Mouse (Mus musculus) intestine, embryonic 15.5 days (tissue): Measurements from ENCODE around the gene Elovl6. TPM values are rescaled to one million over a fixed set of nuclear protein-coding genes. Genes with fewer than 3 reads are reported as not detected.

Experiments used
- ATAC-seq: fragments of 200-750 bp; cut with Nextera tagmentation; 2 replicates; pipeline ENCODE4 v1.8.0; 2017; ENCODE audit warnings: moderate TSS enrichment, moderate library complexity
- H3K27ac ChIP-seq: fragments of 300-500 bp; sonication (generic); 2 replicates; pipeline ENCODE4 v1.5.1; 2015; ENCODE audit warnings: mild to moderate bottlenecking, inconsistent platforms
- H3K27me3 ChIP-seq: fragments of 300-500 bp; sonication (generic); replicated peaks from 2 replicates; pipeline ENCODE4 v1.6.1; 2015; ENCODE audit warnings: inconsistent platforms
- H3K36me3 ChIP-seq: fragments of 300-500 bp; sonication (generic); 2 replicates; pipeline ENCODE4 v1.6.1; 2015; ENCODE audit warnings: inconsistent platforms
- H3K4me1 ChIP-seq: fragments of 300-500 bp; sonication (generic); replicated peaks from 2 replicates; pipeline ENCODE4 v1.6.1; 2015; ENCODE audit warnings: inconsistent platforms
- H3K4me2 ChIP-seq: fragments of 300-500 bp; sonication (generic); replicated peaks from 2 replicates; pipeline ENCODE4 v1.6.1; 2015; ENCODE audit warnings: mild to moderate bottlenecking, inconsistent platforms
- H3K4me3 ChIP-seq: fragments of 300-500 bp; sonication (generic); replicated peaks from 2 replicates; pipeline ENCODE4 v1.5.1; 2015; ENCODE audit warnings: inconsistent platforms
- H3K9ac ChIP-seq: fragments of 300-500 bp; sonication (generic); 2 replicates; pipeline ENCODE4 v1.6.1; 2015; ENCODE audit warnings: inconsistent platforms
- H3K9me3 ChIP-seq: fragments of 300-500 bp; sonication (generic); 2 replicates; pipeline ENCODE4 v1.6.1; 2016; ENCODE audit warnings: inconsistent platforms
- WGBS: fragments of 180-500 bp; shearing (Covaris S2); methylation state at CpG from one replicate; pipeline ENCODE4 v1.1.7; 2015; 5-methylcytosine and 5-hydroxymethylcytosine counted together
- polyA plus RNA-seq: library from polyadenylated mRNA; unstranded; fragments of >200 nt; fragmentation: Nextera tagmentation; extraction: Ambion mirVana; gene quantifications from 2 replicates; pipeline ENCODE4 v1.2.1, GENCODE M21; 2015

Gene Elovl6
- polyA plus RNA-seq, 1 experiment from 2014 or later: 46.4 TPM

GRCm38 (mm10) chr3:129571642-129572041, 39.5 kb downstream of the Elovl6 start:
- H3K36me3 ChIP-seq: no peaks in the 10 kb centered on the region
- no peak overlapping the region for H3K4me3 ChIP-seq
- ATAC-seq: peak; percentile 34; the same call in 1 of the 2 replicates
- H3K27me3 ChIP-seq: no peaks in the 10 kb centered on the region
- WGBS: 73% methylated on average over 5 of the region's 5 CpGs
- H3K4me2 ChIP-seq: no peak overlapping the region
- H3K9me3 ChIP-seq: no peaks in the 10 kb centered on the region
- no peak overlapping the region for H3K9ac ChIP-seq
- no peak overlapping the region for H3K27ac ChIP-seq
- peaks cover 9% of the 10 kb centered on the region for H3K4me1 ChIP-seq

GRCm38 (mm10) chr3:129572959-129573358, 40.8 kb downstream of the Elovl6 start:
- 84% methylated on average over 4 of the region's 4 CpGs for WGBS
- Histone ChIP-seq H3K27me3 (no peaks in the 10 kb centered on the region), H3K36me3 (no peaks in the 10 kb centered on the region), H3K9ac (no peak overlapping the region), H3K4me1 (peaks cover 8% of the 10 kb centered on the region; the same call in 1 of the 2 replicates), H3K27ac (no peak overlapping the region), H3K4me2 (no peak overlapping the region), H3K9me3 (no peaks in the 10 kb centered on the region), H3K4me3 (no peak overlapping the region)
- ATAC-seq: no peak

GRCm38 (mm10) chr3:129573609-129574008, 41.5 kb downstream of the Elovl6 start:
- peaks cover 8% of the 10 kb centered on the region; the same call in 1 of the 2 replicates for H3K4me1 ChIP-seq
- H3K4me3 ChIP-seq: no peak overlapping the region
- H3K4me2 ChIP-seq: no peak overlapping the region
- no peak for ATAC-seq
- no peaks in the 10 kb centered on the region for H3K27me3 ChIP-seq
- H3K36me3 ChIP-seq: no peaks in the 10 kb centered on the region
- no peaks in the 10 kb centered on the region for H3K9me3 ChIP-seq
- 90% methylated on average over 4 of the region's 4 CpGs for WGBS
- H3K9ac ChIP-seq: no peak overlapping the region
- no peak overlapping the region for H3K27ac ChIP-seq

GRCm38 (mm10) chr3:129575086-129575485, 42.9 kb downstream of the Elovl6 start:
- no peak overlapping the region for H3K4me3 ChIP-seq
- H3K9ac ChIP-seq: no peak overlapping the region
- H3K4me2 ChIP-seq: no peak overlapping the region
- H3K27ac ChIP-seq: no peak overlapping the region
- WGBS: 86% methylated on average over 4 of the region's 4 CpGs
- H3K4me1 ChIP-seq: peaks cover 9% of the 10 kb centered on the region; the same call in 1 of the 2 replicates
- no peaks in the 10 kb centered on the region for H3K27me3 ChIP-seq
- no peaks in the 10 kb centered on the region for H3K9me3 ChIP-seq
- peak; percentile 80 for ATAC-seq
- no peaks in the 10 kb centered on the region for H3K36me3 ChIP-seq

- Histone ChIP-seq H3K4me3 (no peak overlapping the region), H3K4me1 (peaks cover 9% of the 10 kb centered on the region; the same call in 1 of the 2 replicates), H3K27me3 (no peaks in the 10 kb centered on the region), H3K27ac (no peak overlapping the region), H3K9ac (no peak overlapping the region), H3K4me2 (no peak overlapping the region), H3K9me3 (no peaks in the 10 kb centered on the region), H3K36me3 (no peaks in the 10 kb centered on the region)
- WGBS: 92% methylated on average over 6 of the region's 6 CpGs
- ATAC-seq: no peak
These were observed 44.4 kb downstream of the Elovl6 start for GRCm38 (mm10) chr3:129576522-129576921.

- WGBS: 90% methylated on average over 11 of the region's 11 CpGs
- Histone ChIP-seq H3K9ac (no peak overlapping the region), H3K27ac (no peak overlapping the region), H3K4me3 (no peak overlapping the region), H3K27me3 (no peaks in the 10 kb centered on the region), H3K4me2 (no peak overlapping the region), H3K9me3 (no peaks in the 10 kb centered on the region), H3K36me3 (no peaks in the 10 kb centered on the region), H3K4me1 (peaks cover 13% of the 10 kb centered on the region; the same call in 1 of the 2 replicates)
- ATAC-seq: no peak
These were observed 46.8 kb downstream of the Elovl6 start for GRCm38 (mm10) chr3:129578741-129579475.

- H3K9me3 ChIP-seq: no peaks in the 10 kb centered on the region
- H3K4me1 ChIP-seq: peaks cover 10% of the 10 kb centered on the region; the same call in 1 of the 2 replicates
- no peaks in the 10 kb centered on the region for H3K27me3 ChIP-seq
- H3K4me2 ChIP-seq: no peak overlapping the region
- no peak overlapping the region for H3K9ac ChIP-seq
- H3K4me3 ChIP-seq: no peak overlapping the region
- no peak overlapping the region for H3K27ac ChIP-seq
- 82% methylated on average over 3 of the region's 3 CpGs for WGBS
- no peaks in the 10 kb centered on the region for H3K36me3 ChIP-seq
- ATAC-seq: no peak
These were observed 48.9 kb downstream of the Elovl6 start for GRCm38 (mm10) chr3:129581024-129581423.

GRCm38 (mm10) chr3:129582449-129582848, 50.3 kb downstream of the Elovl6 start:
- Histone ChIP-seq H3K4me3 (no peak overlapping the region), H3K4me1 (peaks cover 10% of the 10 kb centered on the region; the same call in 1 of the 2 replicates), H3K27ac (no peak overlapping the region), H3K27me3 (no peaks in the 10 kb centered on the region), H3K9me3 (no peaks in the 10 kb centered on the region), H3K9ac (no peak overlapping the region), H3K36me3 (no peaks in the 10 kb centered on the region), H3K4me2 (no peak overlapping the region)
- ATAC-seq: no peak
- 54% methylated on average over 4 of the region's 4 CpGs for WGBS

- Histone ChIP-seq H3K4me1 (peaks cover 8% of the 10 kb centered on the region; the same call in 1 of the 2 replicates), H3K9ac (no peak overlapping the region), H3K4me2 (no peak overlapping the region), H3K9me3 (no peaks in the 10 kb centered on the region), H3K27me3 (no peaks in the 10 kb centered on the region), H3K36me3 (no peaks in the 10 kb centered on the region), H3K27ac (no peak overlapping the region), H3K4me3 (no peak overlapping the region)
- ATAC-seq: peak; percentile 56
- 72% methylated on average over 5 of the region's 5 CpGs for WGBS
These were observed 51.1 kb downstream of the Elovl6 start for GRCm38 (mm10) chr3:129583290-129583689.

GRCm38 (mm10) chr3:129587916-129588315, 55.8 kb downstream of the Elovl6 start:
- no peak overlapping the region for H3K4me2 ChIP-seq
- H3K9me3 ChIP-seq: no peaks in the 10 kb centered on the region
- H3K4me3 ChIP-seq: no peak overlapping the region
- 85% methylated on average over 8 of the region's 8 CpGs for WGBS
- H3K4me1 ChIP-seq: no peaks in the 10 kb centered on the region
- H3K36me3 ChIP-seq: no peaks in the 10 kb centered on the region
- ATAC-seq: no peak
- no peaks in the 10 kb centered on the region for H3K27me3 ChIP-seq
- no peak overlapping the region for H3K9ac ChIP-seq
- no peak overlapping the region for H3K27ac ChIP-seq

- WGBS: 58% methylated on average over 3 of the region's 3 CpGs
- Histone ChIP-seq H3K4me1 (no peaks in the 10 kb centered on the region), H3K4me3 (no peak overlapping the region), H3K27me3 (no peaks in the 10 kb centered on the region), H3K36me3 (no peaks in the 10 kb centered on the region), H3K27ac (no peak overlapping the region), H3K4me2 (no peak overlapping the region), H3K9ac (no peak overlapping the region), H3K9me3 (no peaks in the 10 kb centered on the region)
- 0 out of 2 replicates have a peak, but pooled peaks have one; percentile 15 for ATAC-seq
These were observed 56.6 kb downstream of the Elovl6 start for GRCm38 (mm10) chr3:129588753-129589152.

- no peaks in the 10 kb centered on the region for H3K36me3 ChIP-seq
- no peak overlapping the region for H3K27ac ChIP-seq
- H3K4me1 ChIP-seq: no peaks in the 10 kb centered on the region
- WGBS: 93% methylated on average over 10 of the region's 10 CpGs
- no peak overlapping the region for H3K9ac ChIP-seq
- no peak for ATAC-seq
- H3K4me3 ChIP-seq: no peak overlapping the region
- no peaks in the 10 kb centered on the region for H3K27me3 ChIP-seq
- no peaks in the 10 kb centered on the region for H3K9me3 ChIP-seq
- no peak overlapping the region for H3K4me2 ChIP-seq
These were observed 57.5 kb downstream of the Elovl6 start for GRCm38 (mm10) chr3:129589705-129590104.
